Mouse (Mus musculus): ENCODE data around the gene Cmbl. TPM values are rescaled to one million over a fixed set of nuclear protein-coding genes. Genes with fewer than 3 reads are reported as not detected.
A peak's percentile ranks its signal among the peaks of the same experiment; 100 is the strongest.

Gene Cmbl
- total RNA-seq (2017) = not detected in 2 replicates

- ATAC-seq (ENCODE audit: extremely low read depth, insufficient number of reproducible peaks, low FRiP score, poor library complexity, severe bottlenecking) = no peak
These were observed at the start of gene Cmbl for GRCm38 (mm10) chr15:31565184-31565583. TSS of gene Cmbl (plus strand) at chr15:31565389.

DNA sequence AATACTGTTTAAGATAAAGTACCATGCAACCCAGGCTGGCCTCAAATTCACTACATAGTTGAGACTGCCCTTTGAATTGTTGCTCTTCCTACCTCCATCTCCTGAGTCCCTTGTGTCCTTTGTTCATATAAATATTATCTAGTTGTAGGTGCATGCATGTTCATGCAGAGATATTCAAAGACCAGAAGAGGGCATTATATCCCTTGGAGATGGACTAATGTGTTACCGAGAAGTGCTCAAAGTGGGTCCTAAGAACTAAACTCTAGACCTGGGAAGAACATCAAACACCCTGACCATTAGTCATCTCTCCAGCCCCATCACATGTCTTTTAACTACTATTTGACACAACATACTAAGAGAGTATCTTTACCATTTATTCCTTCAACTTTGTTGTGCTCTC, 48.0 kb upstream of the Cmbl start:
- ATAC-seq (ENCODE audit: extremely low read depth, insufficient number of reproducible peaks, low FRiP score, poor library complexity, severe bottlenecking) = peak; percentile 36; the same call in 1 of the 2 replicates

GRCm38 (mm10) chr15:31518371-31518770, 46.8 kb upstream of the Cmbl start:
- no peak for ATAC-seq (ENCODE audit: extremely low read depth, insufficient number of reproducible peaks, low FRiP score, poor library complexity, severe bottlenecking)

GRCm38 (mm10) chr15:31519000-31519399, 46.2 kb upstream of the Cmbl start:
- ATAC-seq (ENCODE audit: extremely low read depth, insufficient number of reproducible peaks, low FRiP score, poor library complexity, severe bottlenecking) = no peak

- ATAC-seq (ENCODE audit: extremely low read depth, insufficient number of reproducible peaks, low FRiP score, poor library complexity, severe bottlenecking) = no peak
These were observed 38.7 kb upstream of the Cmbl start for GRCm38 (mm10) chr15:31526463-31526862.

DNA sequence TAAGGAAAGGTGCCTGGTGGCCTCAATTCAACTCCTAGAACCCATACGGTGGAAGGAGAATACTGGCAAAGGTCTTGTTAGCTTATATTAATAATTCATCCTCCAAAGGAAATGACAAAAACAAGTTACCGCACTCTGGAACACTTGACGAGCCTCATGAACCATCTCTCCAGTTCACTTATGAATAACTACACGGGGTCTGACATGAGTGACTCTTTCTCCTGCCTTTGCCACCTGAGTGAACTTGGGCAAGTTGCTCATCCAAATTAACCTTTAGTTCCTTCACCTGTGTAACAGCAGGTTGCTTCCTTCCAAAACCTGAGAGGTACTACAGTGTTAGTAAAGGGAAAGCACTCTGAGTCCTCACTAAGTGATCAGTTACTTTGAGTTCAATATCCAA, 36.7 kb upstream of the Cmbl start:
- no peak for ATAC-seq (ENCODE audit: extremely low read depth, insufficient number of reproducible peaks, low FRiP score, poor library complexity, severe bottlenecking)

- ATAC-seq (ENCODE audit: extremely low read depth, insufficient number of reproducible peaks, low FRiP score, poor library complexity, severe bottlenecking) = no peak
These were observed 36.1 kb upstream of the Cmbl start for GRCm38 (mm10) chr15:31529103-31529502.

DNA sequence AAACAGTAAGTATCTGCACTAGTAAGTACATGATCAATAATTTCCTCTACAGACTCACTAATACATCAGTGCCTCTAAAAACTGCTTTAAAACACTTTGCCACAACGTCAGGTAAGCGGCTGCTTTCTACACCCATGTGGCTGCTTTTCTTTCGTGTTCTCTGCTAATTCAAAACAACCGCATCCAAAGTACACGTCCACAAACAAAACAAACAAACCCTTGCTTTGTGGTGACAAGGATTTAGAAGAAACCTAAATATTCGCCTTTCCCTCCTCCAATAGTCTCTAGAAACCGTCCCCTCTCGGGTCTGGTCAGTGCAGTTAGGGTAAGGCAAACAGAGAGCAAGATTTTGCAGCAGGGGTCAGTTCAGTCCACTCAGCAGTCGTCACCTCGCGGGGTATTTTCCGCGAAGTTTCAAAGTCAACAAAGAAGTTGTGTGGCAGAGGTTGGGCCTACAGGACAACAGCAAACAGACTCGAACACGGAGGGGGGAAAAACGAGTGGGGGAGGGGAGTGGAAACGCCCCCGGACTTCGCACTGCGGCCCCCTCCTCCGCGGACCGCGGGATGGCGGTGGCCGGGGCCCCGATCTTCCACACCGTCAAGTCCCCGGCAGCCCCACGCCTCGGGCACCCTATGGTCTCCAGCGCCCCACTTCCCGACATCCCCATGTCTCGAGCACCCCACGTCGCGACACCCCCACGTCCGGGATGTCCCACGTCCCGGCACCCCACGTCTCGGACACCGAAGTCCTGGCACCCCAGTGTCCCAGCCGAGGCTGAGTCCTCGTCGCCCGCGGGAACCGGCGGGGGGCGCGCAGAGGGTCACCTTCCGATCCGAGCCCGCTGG, 35.2 kb upstream of the Cmbl start:
- peak; percentile 15; the same call in 1 of the 2 replicates for ATAC-seq (ENCODE audit: extremely low read depth, insufficient number of reproducible peaks, low FRiP score, poor library complexity, severe bottlenecking)

GRCm38 (mm10) chr15:31530659-31531445, 34.3 kb upstream of the Cmbl start, which contains the start of gene March6:
TSS of gene March6 (minus strand) at chr15:31531053.
- peak; percentile 74 for ATAC-seq (ENCODE audit: extremely low read depth, insufficient number of reproducible peaks, low FRiP score, poor library complexity, severe bottlenecking)

GRCm38 (mm10) chr15:31531446-31532330, 33.5 kb upstream of the Cmbl start:
- ATAC-seq (ENCODE audit: extremely low read depth, insufficient number of reproducible peaks, low FRiP score, poor library complexity, severe bottlenecking) = peak; percentile 27; the same call in 1 of the 2 replicates

GRCm38 (mm10) chr15:31532331-31533021, 32.7 kb upstream of the Cmbl start:
- ATAC-seq (ENCODE audit: extremely low read depth, insufficient number of reproducible peaks, low FRiP score, poor library complexity, severe bottlenecking) = no peak

- no peak for ATAC-seq (ENCODE audit: extremely low read depth, insufficient number of reproducible peaks, low FRiP score, poor library complexity, severe bottlenecking)
These were observed 31.7 kb upstream of the Cmbl start for GRCm38 (mm10) chr15:31533529-31533928.

GRCm38 (mm10) chr15:31534421-31535258, 30.5 kb upstream of the Cmbl start:
- ATAC-seq (ENCODE audit: extremely low read depth, insufficient number of reproducible peaks, low FRiP score, poor library complexity, severe bottlenecking) = no peak

DNA sequence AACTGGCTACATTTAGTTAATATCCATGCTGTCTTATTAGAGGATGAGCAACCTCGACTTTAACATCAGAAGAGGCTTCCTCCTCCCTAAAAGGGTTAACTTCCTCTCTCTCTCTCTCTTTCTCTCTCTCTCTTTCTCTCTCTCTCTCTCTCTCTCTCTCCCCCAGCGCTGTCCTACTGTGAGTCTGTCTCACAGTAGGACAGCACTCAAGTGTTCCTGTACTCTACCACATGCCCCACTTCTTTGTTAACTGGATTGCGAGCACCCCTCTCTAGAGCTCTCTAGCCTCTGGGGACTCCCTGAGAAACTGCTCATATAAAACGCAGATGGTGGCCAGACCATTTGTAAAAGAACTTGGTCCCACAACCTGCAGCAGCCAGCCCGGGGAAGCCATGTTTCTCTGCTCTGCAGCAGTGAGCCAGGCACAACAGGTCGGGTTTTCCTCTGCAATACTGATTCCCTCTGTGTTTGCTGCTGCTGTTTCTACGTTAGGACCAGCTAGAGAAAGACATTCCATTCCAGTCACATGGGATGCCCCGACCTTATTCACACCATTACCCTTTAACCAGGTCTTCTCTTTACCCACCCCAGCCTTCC, 29.8 kb upstream of the Cmbl start:
- no peak for ATAC-seq (ENCODE audit: extremely low read depth, insufficient number of reproducible peaks, low FRiP score, poor library complexity, severe bottlenecking)

GRCm38 (mm10) chr15:31536051-31536737, 29.0 kb upstream of the Cmbl start:
- ATAC-seq (ENCODE audit: extremely low read depth, insufficient number of reproducible peaks, low FRiP score, poor library complexity, severe bottlenecking) = no peak

DNA sequence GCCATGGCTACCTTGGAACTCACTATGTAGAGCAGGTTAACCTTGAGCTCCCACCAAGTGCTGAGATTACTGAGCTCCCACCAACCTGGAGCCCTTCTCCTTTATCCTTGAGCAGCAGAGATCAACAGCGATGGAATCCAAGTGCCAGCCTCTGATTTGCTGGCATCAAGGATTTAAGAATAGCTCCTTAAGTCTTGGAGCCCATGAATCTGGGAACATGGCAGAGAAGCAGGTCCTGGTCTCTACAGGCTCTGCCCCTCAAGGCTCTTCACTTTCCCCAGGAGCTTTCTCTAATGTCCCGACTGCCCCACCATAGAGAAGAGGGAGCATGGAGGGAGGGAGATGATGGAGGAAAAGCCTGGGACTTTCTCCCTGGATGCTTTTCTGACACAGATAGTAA, 27.5 kb upstream of the Cmbl start:
- ATAC-seq (ENCODE audit: extremely low read depth, insufficient number of reproducible peaks, low FRiP score, poor library complexity, severe bottlenecking) = no peak

GRCm38 (mm10) chr15:31538346-31538745, 26.8 kb upstream of the Cmbl start:
- ATAC-seq (ENCODE audit: extremely low read depth, insufficient number of reproducible peaks, low FRiP score, poor library complexity, severe bottlenecking) = no peak
